Mouse (Mus musculus) cerebellum, adult 2 months (tissue): ENCODE results near the gene Igdcc3. TPM values are rescaled to one million over a fixed set of nuclear protein-coding genes. Genes with fewer than 3 reads are reported as not detected.

ENCODE experiments used
- DNase-seq, 2 experiments: peaks; one replicate each; pipeline ENCODE4 v3.0.0; 2021
- H3K27ac ChIP-seq: fragments of 200-500 bp; 2 replicates; pipeline ENCODE4 v1.5.1; 2012; ENCODE audit warnings: low read length, control low read depth, inconsistent platforms; ENCODE audit not compliant: insufficient read depth
- H3K27me3 ChIP-seq: fragments of 200-500 bp; 2 replicates; pipeline ENCODE4 v1.6.1; 2012; ENCODE audit warnings: inconsistent platforms, mild to moderate bottlenecking, low read length, moderate library complexity; ENCODE audit not compliant: control insufficient read depth, insufficient read depth
- H3K4me1 ChIP-seq: fragments of 200-500 bp; 2 replicates; pipeline ENCODE4 v1.6.1; 2011; ENCODE audit warnings: low read length; ENCODE audit not compliant: control insufficient read depth, insufficient read depth
- H3K4me3 ChIP-seq: fragments of 200-500 bp; replicated peaks from 2 replicates; pipeline ENCODE3; 2011; ENCODE audit warnings: mild to moderate bottlenecking, low read depth, low read length, control low read depth; ENCODE audit not compliant: insufficient read depth
- CTCF ChIP-seq: fragments of 200-500 bp; IDR thresholded peaks from 2 replicates; pipeline ENCODE4 v1.5.1; 2011; ENCODE audit warnings: low read depth, mild to moderate bottlenecking, control low read depth, low read length, moderate library complexity, borderline replicate concordance; ENCODE audit not compliant: insufficient read depth
- POLR2A ChIP-seq: fragments of 200-500 bp; IDR thresholded peaks from 2 replicates; pipeline ENCODE4 v1.6.1; 2011; ENCODE audit warnings: low read length, control low read depth, borderline replicate concordance; ENCODE audit not compliant: insufficient read depth
- WGBS: fragments of 180-500 bp; shearing (Covaris S2); methylation state at CpG from one replicate; pipeline ENCODE4 v1.1.7; 2018; 5-methylcytosine and 5-hydroxymethylcytosine counted together
- polyA plus RNA-seq: library from polyadenylated mRNA; depleted of rRNA; stranded (reverse); fragments of >200 nt; gene quantifications from 2 replicates; pipeline ENCODE4 v1.2.3, GENCODE M21; 2012

Gene Igdcc3
- polyA plus RNA-seq, 1 experiment = 1.8 TPM

DNA sequence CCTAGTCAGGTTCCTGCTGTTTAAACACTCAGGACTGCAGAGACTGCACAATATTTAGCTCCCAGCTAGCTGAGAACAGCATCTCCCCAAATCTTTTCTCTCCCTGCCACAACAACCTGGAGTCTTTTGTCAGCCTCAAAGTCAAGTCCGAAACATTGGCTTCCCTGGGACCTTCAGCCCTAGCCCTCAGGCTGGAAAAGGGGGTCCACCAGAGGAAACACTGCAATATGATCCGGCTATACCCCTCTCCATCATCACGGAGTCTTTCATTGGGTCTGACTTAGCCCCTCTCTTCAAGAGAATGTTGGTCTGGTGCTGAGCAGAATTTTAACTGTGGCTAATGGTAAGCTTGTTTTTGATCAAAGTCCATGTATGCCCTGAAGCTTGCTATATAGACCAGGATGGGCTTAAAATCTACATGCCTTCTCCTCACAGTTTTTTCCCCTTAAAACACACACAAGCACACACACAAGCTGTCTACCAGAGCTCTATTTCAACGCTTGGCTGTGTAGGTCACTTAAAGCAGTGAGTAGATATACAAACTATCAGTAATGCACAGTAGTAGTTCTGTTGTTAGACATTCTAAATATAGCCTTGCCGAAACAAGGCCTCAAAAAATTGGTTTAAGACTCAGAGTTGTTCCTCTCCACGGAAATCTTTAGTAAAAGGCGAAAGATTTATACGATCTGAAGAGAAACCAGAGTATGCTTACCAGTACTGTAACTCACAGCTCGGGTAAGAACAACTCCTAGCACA, 55.2 kb downstream of the Igdcc3 start:
- Histone ChIP-seq H3K4me3 (no peak overlapping the region), H3K4me1 (peaks cover 11% of the 10 kb centered on the region; the same call in 1 of the 2 replicates), H3K27ac (peak overlapping the region; percentile 79), H3K27me3 (no peaks in the 10 kb centered on the region)
- WGBS = 16% methylated on average over 9 of the region's 9 CpGs
- TF ChIP-seq CTCF = no peak
- TF ChIP-seq POLR2A = peak; percentile 61; the same call in 1 of the 2 replicates
- DNase-seq = no peak

- Histone ChIP-seq H3K4me1 (peaks cover 11% of the 10 kb centered on the region; the same call in 1 of the 2 replicates), H3K4me3 (peak overlapping the region; percentile 19), H3K27ac (no peak overlapping the region; the same call in 1 of the 2 replicates), H3K27me3 (no peaks in the 10 kb centered on the region)
- TF ChIP-seq CTCF = peak; percentile 78
- no peak for TF ChIP-seq POLR2A
- 18% methylated on average over 26 of the region's 26 CpGs for WGBS
- peak; percentile 93 to 95 for DNase-seq
These were observed 56.0 kb downstream of the Igdcc3 start for GRCm38 (mm10) chr9:65196738-65197569.

- WGBS = 92% methylated on average over 6 of the region's 6 CpGs
- no peaks in the 10 kb centered on the region for H3K27me3 ChIP-seq
- H3K4me1 ChIP-seq = peaks cover 11% of the 10 kb centered on the region; the same call in 1 of the 2 replicates
- TF ChIP-seq CTCF = no peak
- TF ChIP-seq POLR2A = no peak
- no peak overlapping the region for H3K27ac ChIP-seq
- no peak overlapping the region for H3K4me3 ChIP-seq
- DNase-seq = no peak
These were observed 56.8 kb downstream of the Igdcc3 start for GRCm38 (mm10) chr9:65197826-65198225.

DNA sequence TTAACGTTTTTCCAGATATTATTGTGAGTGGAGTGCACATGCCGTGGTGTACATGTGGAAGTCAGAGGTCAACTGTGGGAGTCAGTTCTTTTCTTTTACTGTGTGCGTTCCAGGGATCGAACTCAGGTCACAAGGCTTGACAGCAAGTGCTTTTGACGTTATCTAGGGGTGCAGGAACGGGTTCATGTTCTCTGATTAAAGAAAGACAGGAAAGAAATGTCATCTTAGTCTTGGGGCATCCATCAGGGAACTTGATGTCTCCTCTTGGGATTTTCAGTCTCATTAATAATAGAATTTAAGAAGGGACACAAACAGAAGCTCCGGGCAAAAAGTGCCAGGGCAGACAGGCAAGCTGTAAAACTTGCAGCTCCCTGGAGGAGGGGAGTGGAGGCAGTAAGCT, 58.7 kb downstream of the Igdcc3 start:
- H3K4me1 ChIP-seq = peaks cover 11% of the 10 kb centered on the region; the same call in 1 of the 2 replicates
- 67% methylated on average over 7 of the region's 7 CpGs for WGBS
- no peak for TF ChIP-seq POLR2A
- no peak for TF ChIP-seq CTCF
- no peak overlapping the region for H3K27ac ChIP-seq
- no peak for DNase-seq
- H3K4me3 ChIP-seq = no peak overlapping the region
- no peaks in the 10 kb centered on the region for H3K27me3 ChIP-seq

DNA sequence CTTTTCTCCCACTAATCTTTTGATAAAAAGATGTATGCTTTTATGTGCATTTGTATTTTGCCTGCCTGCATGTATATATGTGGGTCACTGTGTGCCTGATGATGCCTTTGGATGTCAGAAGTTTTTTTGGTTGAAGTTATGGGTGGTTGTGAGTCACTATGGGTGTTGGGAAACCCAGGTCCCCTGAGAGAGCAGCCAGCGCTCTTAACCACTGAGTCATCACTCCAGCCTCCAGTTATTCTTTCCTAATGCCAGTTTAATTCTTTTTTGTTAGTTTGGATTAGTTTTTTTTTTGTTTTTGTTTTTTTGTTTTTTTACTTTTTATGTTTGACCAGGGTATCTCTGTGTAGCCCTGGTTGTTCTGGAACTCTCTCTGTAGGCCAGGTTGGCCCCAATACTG, 59.6 kb downstream of the Igdcc3 start:
- no peak overlapping the region for H3K4me3 ChIP-seq
- no peak for DNase-seq
- no peaks in the 10 kb centered on the region for H3K27me3 ChIP-seq
- TF ChIP-seq CTCF = no peak
- TF ChIP-seq POLR2A = no peak
- 78% methylated on average over 1 of the region's 1 CpGs for WGBS
- H3K27ac ChIP-seq = no peak overlapping the region
- peaks cover 6% of the 10 kb centered on the region; the same call in 1 of the 2 replicates for H3K4me1 ChIP-seq

DNA sequence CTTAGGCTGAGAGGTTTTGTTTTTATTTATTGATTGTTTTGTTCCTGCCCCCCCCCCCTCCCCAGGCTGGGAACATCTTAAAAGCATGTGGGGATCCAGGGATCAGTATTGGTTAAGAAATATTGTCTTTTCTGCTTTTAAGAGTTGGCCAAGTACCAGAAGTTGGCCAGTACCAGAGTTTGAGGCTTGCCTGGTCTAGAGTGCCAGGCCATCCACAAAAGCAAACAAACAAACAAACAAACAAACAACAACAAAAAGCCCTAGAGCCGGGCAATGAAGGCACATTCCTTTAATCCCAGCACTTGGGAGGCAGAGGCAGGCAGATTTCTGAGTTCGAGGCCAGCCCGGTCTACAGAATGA, 60.0 kb downstream of the Igdcc3 start:
- 58% methylated on average over 3 of the region's 3 CpGs for WGBS
- H3K4me3 ChIP-seq = no peak overlapping the region
- H3K27me3 ChIP-seq = no peaks in the 10 kb centered on the region
- H3K27ac ChIP-seq = no peak overlapping the region
- TF ChIP-seq POLR2A (no peak), CTCF (no peak)
- no peak for DNase-seq
- peaks cover 3% of the 10 kb centered on the region; the same call in 1 of the 2 replicates for H3K4me1 ChIP-seq

GRCm38 (mm10) chr9:65201381-65202164, 60.6 kb downstream of the Igdcc3 start:
- H3K4me3 ChIP-seq = peak overlapping the region; percentile 56
- DNase-seq = peak; percentile 83 to 85
- WGBS = 4% methylated on average over 18 of the region's 18 CpGs
- TF ChIP-seq POLR2A (peak; percentile 51; the same call in 1 of the 2 replicates), CTCF (no peak)
- no peaks in the 10 kb centered on the region for H3K4me1 ChIP-seq
- no peaks in the 10 kb centered on the region for H3K27me3 ChIP-seq
- H3K27ac ChIP-seq = peak overlapping the region; percentile 93
